8 mouse cellular contexts compared by ENCODE assay signal in genomic region chr2:34025715-34026360, GRCm38 (mm10).
DNase-seq lines count a peak whose midpoint lies in the region; ATAC-seq and TF ChIP-seq lines count a peak whose summit lies in the region.

No protein-coding gene starts in this region.

- WGBS in hindbrain, postnatal 0 days = 41% methylated on average over 10 of the region's 10 CpGs
- WGBS in hindbrain, embryonic 13.5 days = 54% methylated on average over 10 of the region's 10 CpGs

- TF ChIP-seq CTCF in hindbrain, postnatal 0 days (IDR thresholded peaks at IDR 0.05; ENCODE audit: low read depth) = peak; percentile 60

- H3K4me1 ChIP-seq in hindbrain, postnatal 0 days (ENCODE audit: insufficient read depth, low read length) = peaks cover 13% of the 10 kb centered on the region
- H3K4me1 ChIP-seq in hindbrain, embryonic 13.5 days (replicated peaks) = peaks cover 24% of the 10 kb centered on the region

- no peaks in the 10 kb centered on the region for H3K27me3 ChIP-seq in hindbrain, postnatal 0 days (ENCODE audit: insufficient read depth, low read length)
- H3K27me3 ChIP-seq in hindbrain, embryonic 13.5 days = no peaks in the 10 kb centered on the region

- H3K4me3 ChIP-seq in hindbrain, postnatal 0 days (ENCODE audit: low read length) = no peak overlapping the region
- H3K4me3 ChIP-seq in hindbrain, embryonic 13.5 days = no peak overlapping the region

- no peak for ATAC-seq in hindbrain, postnatal 0 days
- no peak for ATAC-seq in hindbrain, embryonic 13.5 days (ENCODE audit: low FRiP score)

- no peak overlapping the region for H3K9ac ChIP-seq in hindbrain, postnatal 0 days (replicated peaks; ENCODE audit: low read length)
- H3K9ac ChIP-seq in hindbrain, embryonic 13.5 days = no peak overlapping the region

- H3K9me3 ChIP-seq in hindbrain, postnatal 0 days (ENCODE audit: low read length) = no peaks in the 10 kb centered on the region
- H3K9me3 ChIP-seq in hindbrain, embryonic 13.5 days = no peaks in the 10 kb centered on the region

- H3K27ac ChIP-seq in hindbrain, postnatal 0 days = no peak overlapping the region
- H3K27ac ChIP-seq in hindbrain, embryonic 13.5 days = no peak overlapping the region

- no peak overlapping the region for H3K4me2 ChIP-seq in hindbrain, postnatal 0 days (ENCODE audit: low read depth, low read length)
- no peak overlapping the region for H3K4me2 ChIP-seq in hindbrain, embryonic 13.5 days

- peak; percentile 52 for DNase-seq in hindbrain, postnatal 0 days (ENCODE audit: low spot score)
- peak; percentile 35 for DNase-seq in urinary bladder, postnatal 25 days (ENCODE audit: low spot score)
- no peak for DNase-seq in urinary bladder, adult 2 months (ENCODE audit: low spot score)
- DNase-seq in cerebellum, adult 18-20 months = peak; percentile 55 to 67
- peak; percentile 65 for DNase-seq in kidney, postnatal 14 days
- peak; percentile 9 for DNase-seq in retina, adult 2 months (ENCODE audit: low read depth, low spot score)
- DNase-seq in gastrocnemius, postnatal 25 days = no peak

- no peaks in the 10 kb centered on the region for H3K36me3 ChIP-seq in hindbrain, postnatal 0 days (ENCODE audit: insufficient read depth, low read length)
- H3K36me3 ChIP-seq in hindbrain, embryonic 13.5 days = no peaks in the 10 kb centered on the region

Comparison
In these comparisons a context has a peak if more than half of its experiments do, and no peak if none do; other contexts are left out.
1. DNase-seq: peak in hindbrain, postnatal 0 days (single experiment), urinary bladder, postnatal 25 days (single experiment), cerebellum, adult 18-20 months (2 of 2), kidney, postnatal 14 days (single experiment) and retina, adult 2 months (single experiment); none in urinary bladder, adult 2 months (single experiment) and gastrocnemius, postnatal 25 days (single experiment).